Mouse (Mus musculus): ENCODE results near the gene Zfp668. TPM values are rescaled to one million over a fixed set of nuclear protein-coding genes. Genes with fewer than 3 reads are reported as not detected.

Gene Zfp668
- total RNA-seq, 2 experiments from 2014 or later: 23.3 to 26.0 TPM

DNA sequence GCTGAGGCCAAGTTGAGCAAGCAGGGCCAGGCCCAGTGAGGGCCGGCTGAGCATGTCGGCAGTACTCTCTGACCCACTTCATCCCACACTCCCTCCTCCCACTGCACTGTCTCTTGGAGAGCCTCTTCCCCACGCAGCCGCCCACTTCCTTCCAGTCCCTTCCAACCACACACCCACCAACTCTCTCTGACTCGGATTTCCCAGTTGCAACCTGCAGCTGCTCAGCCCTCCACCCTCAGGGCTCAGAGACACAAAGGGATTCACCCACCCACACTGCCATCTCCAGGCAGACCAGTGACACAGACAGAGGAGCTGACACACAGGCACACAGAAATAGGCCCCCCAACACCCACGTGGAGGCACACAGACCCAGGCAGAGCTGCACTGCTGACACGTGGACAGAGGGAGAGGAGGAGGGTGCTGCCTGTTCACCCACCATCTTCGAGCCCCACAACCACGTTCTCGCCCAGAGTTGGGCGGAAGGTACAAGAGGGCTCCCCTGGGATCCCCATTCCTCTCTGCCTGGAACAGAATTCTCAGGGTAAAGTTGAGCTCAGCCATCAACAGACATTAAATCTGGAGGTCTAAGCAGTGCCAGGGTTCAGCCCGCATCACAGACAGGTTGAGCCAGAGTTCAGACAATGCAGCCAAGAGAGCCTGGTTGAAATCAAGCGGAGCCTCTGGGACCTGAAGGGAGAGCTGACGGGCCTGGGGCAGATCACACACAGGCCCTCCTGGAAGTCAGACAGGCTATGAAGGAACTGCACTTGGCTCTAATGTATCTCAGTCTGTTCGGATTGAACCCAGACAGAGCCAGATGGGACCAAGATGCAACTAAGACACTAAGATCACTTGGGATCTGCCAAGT, 60.4 kb downstream of the Zfp668 start:
- intact Hi-C loops (cut with DNase I): no loop called here
- peak in 1 of 2 experiments; percentile 74 for DNase-seq (ENCODE audit: extremely low spot score in 1 of 2, low spot score in 2 of 2)

- DNase-seq (ENCODE audit: extremely low spot score in 1 of 2, low spot score in 2 of 2): no peak
- intact Hi-C loops (cut with DNase I): no loop called here
These were observed 61.4 kb downstream of the Zfp668 start for GRCm38 (mm10) chr7:127815116-127815665.

DNA sequence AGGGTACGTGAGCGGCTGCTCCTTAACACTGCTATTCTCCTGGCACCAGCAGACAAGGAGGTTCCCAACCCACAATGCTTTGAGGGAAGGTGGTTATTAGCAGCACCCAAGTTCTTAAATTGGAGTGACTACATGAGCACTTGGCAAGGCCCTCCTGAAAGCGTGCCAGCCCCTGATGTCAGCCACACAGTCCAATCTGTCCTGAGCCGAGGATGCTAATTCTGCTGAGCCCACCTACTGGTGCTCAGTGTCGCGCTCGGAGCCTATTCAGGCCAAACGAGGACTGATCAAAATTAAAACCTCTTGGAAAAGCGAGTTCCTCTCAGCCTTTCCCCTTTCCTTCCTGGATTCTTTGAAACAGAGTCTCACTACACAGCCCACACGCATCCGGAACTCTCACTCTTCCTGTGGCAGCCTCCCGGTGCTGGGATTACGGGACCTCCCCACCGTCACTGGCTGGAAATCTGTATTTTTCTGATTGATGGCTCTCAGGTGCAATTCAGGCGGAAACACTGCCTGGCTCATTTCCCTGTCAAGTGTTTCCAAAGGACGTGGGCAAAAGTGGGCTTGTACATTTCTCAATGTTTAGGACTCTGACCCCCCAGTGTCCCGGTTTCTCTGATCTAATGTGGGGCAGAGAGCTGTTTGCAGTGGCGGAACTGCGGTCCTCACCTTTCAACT, 62.2 kb downstream of the Zfp668 start:
- DNase-seq (ENCODE audit: extremely low spot score in 1 of 2, low spot score in 2 of 2): peak; percentile 71 to 78
- intact Hi-C loops (cut with DNase I): no loop called here

DNA sequence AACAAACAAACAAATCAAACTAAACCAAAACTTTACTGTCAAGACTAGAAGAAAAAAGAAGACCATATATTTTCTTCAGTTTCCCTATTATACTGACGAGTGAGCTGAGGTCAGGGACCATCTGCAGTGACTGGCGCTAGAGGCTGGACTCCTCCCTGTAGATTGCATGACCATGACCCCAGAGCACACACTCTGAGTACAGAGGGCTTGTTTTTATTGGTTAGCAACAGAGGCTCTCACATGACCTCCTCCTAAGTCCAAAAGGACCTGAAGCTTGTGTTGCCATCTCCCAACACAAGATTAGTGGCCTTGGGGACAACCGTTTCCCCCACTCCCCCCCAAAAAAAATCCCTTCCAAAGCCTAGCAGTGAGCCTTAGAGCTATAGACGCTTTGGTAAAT, 62.8 kb downstream of the Zfp668 start:
- intact Hi-C loops (cut with DNase I): no loop called here
- DNase-seq (ENCODE audit: extremely low spot score in 1 of 2, low spot score in 2 of 2): no peak

Other genes with a start within 250 kb of the Zfp668 start
- 10 to 100 TPM; 55.1 to 55.9 TPM for gene Bcl7c, start 167.9 kb downstream of the Zfp668 start, total RNA-seq (2021)
- gene Ctf1, start 164.1 kb downstream of the Zfp668 start, total RNA-seq (2021): 1 to 10 TPM; 2.9 to 4.5 TPM
- gene Ctf2, start 144.7 kb downstream of the Zfp668 start, total RNA-seq (2021): not detected
- gene Fbxl19, start 132.3 kb downstream of the Zfp668 start, total RNA-seq (2021): 100 to 1,000 TPM in 1 of 2 experiments, 10 to 100 TPM in 1; 99.3 to 107 TPM
- 10 to 100 TPM; 17.4 to 19.6 TPM for gene Orai3, start 107.0 kb downstream of the Zfp668 start, total RNA-seq (2021)
- 10 to 100 TPM; 35.0 to 40.9 TPM for gene Setd1a, start 100.2 kb downstream of the Zfp668 start, total RNA-seq (2021)
- gene Gm49388, start 91.2 kb downstream of the Zfp668 start, total RNA-seq (2021): 1 to 10 TPM; 3.0 to 4.7 TPM
- gene Hsd3b7, start 76.2 kb downstream of the Zfp668 start, total RNA-seq (2021): 1 to 10 TPM; 2.4 to 4.5 TPM
- gene Stx4a, start 52.5 kb downstream of the Zfp668 start, total RNA-seq (2021): 10 to 100 TPM; 48.0 to 52.9 TPM
- 100 to 1,000 TPM; 340 to 347 TPM for gene Stx1b, start 52.3 kb downstream of the Zfp668 start, total RNA-seq (2021)
- 10 to 100 TPM; 24.7 to 24.8 TPM for gene Zfp646, start 607 bp downstream of the Zfp668 start, total RNA-seq (2021)
- gene Prss53, start 14.1 kb upstream of the Zfp668 start, total RNA-seq (2021): under 1 TPM; 0.49 to 0.73 TPM
- not detected for gene Gm21974, start 18.6 kb upstream of the Zfp668 start, total RNA-seq (2021)
- 10 to 100 TPM; 23.9 to 24.6 TPM for gene Vkorc1, start 18.8 kb upstream of the Zfp668 start, total RNA-seq (2021)
- 10 to 100 TPM; 43.0 to 43.2 TPM for gene Bckdk, start 27.3 kb upstream of the Zfp668 start, total RNA-seq (2021)
- gene Kat8, start 35.7 kb upstream of the Zfp668 start, total RNA-seq (2021): 10 to 100 TPM; 24.2 to 26.9 TPM
- under 1 TPM; 0.64 to 0.81 TPM for gene Prss8, start 53.3 kb upstream of the Zfp668 start, total RNA-seq (2021)
- 10 to 100 TPM; 12.2 to 14.4 TPM for gene Prss36, start 69.9 kb upstream of the Zfp668 start, total RNA-seq (2021)
- 100 to 1,000 TPM; 387 to 389 TPM for gene Fus, start 90.6 kb upstream of the Zfp668 start, total RNA-seq (2021)
- gene Pycard, start 117.0 kb upstream of the Zfp668 start, total RNA-seq (2021): 1 to 10 TPM; 3.7 to 5.5 TPM
- gene Trim72, start 127.1 kb upstream of the Zfp668 start, total RNA-seq (2021): under 1 TPM; 0.39 to 0.62 TPM
- gene Itgam, start 185.8 kb upstream of the Zfp668 start, total RNA-seq (2021): 1 to 10 TPM; 8.5 to 8.7 TPM
- under 1 TPM in 1 of 2 experiments, not detected in 1; 0.09 TPM for gene Gm49368, start 185.9 kb upstream of the Zfp668 start, total RNA-seq (2021)